Mouse (Mus musculus) heart, postnatal 25 days (tissue): Measurements from ENCODE around the gene Plxdc1. TPM values are rescaled to one million over a fixed set of nuclear protein-coding genes. Genes with fewer than 3 reads are reported as not detected.

ENCODE experiments used
- DNase-seq: peaks from one replicate; pipeline ENCODE4 v3.0.0; 2022; ENCODE audit warnings: low spot score
- intact Hi-C: fragments of 180-260 bp; cut with DNase I; formaldehyde crosslinking; loops from one replicate; pipeline ENCODE4 v1.15.1; 2025
- total RNA-seq, 2 experiments: library from RNA; stranded (reverse); gene quantifications; 2 replicates each; pipeline ENCODE4 v1.2.3; 2021

Gene Plxdc1
- total RNA-seq, 2 experiments from 2014 or later = 5.4 to 6.0 TPM

GRCm38 (mm10) chr11:98018858-98019641, 32.8 kb upstream of the Plxdc1 start:
- intact Hi-C loops = no loop called here
- DNase-seq = no peak

DNA sequence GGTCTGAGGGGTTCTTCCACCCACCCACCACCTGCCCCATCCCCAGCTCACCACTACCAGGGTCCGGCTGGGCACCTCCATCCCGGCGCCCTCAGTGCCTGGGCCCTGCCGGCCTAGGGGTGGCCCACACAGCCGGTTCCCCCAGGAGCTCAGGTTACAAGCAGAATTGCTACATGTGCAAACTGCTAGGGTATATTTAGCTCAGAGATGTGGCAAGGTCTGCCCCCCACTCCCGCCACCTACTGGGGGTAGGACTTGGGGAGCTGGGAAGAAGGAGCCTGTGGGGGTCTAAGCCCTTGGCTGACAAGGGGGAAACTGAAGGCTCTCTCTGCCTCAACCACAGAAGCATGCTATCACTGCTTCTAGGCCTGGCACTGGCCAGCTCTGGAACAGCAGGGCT, 32.0 kb upstream of the Plxdc1 start:
- DNase-seq = no peak
- intact Hi-C loops = no loop called here

- DNase-seq = no peak
- intact Hi-C loops = no loop called here
Measured at GRCm38 (mm10) chr11:98016824-98017223, 30.6 kb upstream of the Plxdc1 start.

- intact Hi-C loops = no loop called here
- DNase-seq = no peak
Measured at GRCm38 (mm10) chr11:98016177-98016576, 29.9 kb upstream of the Plxdc1 start.

DNA sequence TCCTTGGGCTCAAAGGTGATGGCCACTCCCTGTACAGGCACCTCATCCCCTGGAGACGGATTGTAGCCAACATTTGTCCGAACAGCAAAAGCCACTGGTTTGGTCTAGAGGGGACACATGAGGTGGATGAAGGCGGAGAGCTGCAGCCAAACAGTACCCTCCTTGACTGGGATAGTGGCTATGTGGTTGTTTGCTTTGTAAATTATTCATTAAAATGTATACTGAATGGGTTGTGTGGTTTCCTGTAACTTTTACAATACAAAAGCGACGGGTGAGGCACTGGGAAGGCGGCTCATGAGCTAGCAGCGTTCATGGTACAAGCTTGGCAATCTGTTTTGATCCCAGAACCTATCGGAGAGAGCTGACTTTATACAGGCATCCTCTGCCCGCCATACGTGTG, 26.6 kb upstream of the Plxdc1 start:
- DNase-seq = no peak
- intact Hi-C loops = no loop called here

DNA sequence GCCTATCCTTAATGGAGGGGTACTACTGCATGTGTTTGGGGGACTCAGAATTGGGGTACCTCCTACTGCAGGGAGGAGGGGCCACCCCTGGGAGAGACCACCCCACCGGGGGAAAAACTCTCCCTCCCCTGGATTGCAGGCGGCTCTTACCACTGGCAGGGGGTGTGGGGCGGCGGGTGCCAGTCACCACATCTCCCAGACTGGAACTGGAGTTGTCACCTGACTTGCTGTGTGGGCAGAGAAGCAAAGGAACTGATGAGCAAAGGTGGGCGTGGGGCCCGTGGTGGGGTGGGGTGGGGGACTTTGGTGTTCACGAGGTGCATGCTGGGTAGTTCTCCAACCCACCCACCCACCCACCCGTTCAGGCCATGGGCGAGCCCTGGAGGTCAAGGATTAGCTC, 25.5 kb upstream of the Plxdc1 start:
- intact Hi-C loops = no loop called here
- no peak for DNase-seq

GRCm38 (mm10) chr11:98008087-98008486, 21.8 kb upstream of the Plxdc1 start:
- DNase-seq = no peak
- intact Hi-C loops = no loop called here

DNA sequence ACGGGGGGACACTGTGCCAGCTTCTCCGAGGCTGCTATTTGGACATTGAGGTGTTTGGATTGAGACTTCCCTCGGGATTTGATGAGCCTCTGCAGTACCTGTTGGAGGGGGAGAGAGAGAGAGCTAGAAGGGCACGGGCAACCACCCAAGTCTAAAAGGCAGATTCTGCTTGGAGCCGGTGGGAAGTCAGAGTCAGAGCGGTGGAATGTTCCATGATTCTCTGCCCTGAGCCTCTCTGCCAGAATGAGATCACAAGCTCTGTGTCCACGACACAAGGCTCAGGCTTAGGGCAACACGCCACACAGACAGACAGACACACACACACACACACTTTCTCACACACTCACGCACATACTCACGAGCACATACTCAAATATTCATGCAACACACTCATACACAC, 19.4 kb upstream of the Plxdc1 start:
- peak; percentile 54 for DNase-seq
- intact Hi-C loops = no loop called here

- intact Hi-C loops = no loop called here
- DNase-seq = no peak
Measured at GRCm38 (mm10) chr11:98005076-98005475, 18.8 kb upstream of the Plxdc1 start.

DNA sequence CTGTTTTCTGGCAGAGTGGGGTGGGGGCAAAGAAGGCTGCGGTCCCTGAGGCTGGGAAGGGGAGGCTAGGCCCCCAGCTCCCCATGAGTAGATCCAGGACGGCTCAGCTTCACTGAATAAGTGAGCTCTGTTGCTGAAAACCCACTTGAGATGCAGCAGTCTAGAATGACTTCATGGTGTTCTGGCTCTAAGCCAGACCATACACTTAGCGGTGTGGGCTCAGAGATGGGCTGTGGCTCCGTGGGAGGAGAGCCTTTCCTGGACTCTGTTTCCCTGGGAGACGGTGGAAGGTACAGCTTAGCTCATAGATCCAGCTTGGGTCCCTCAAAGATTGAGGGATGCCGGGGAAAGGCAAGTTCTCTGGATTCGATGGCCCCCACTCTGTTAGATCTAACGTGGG, 17.9 kb upstream of the Plxdc1 start:
- intact Hi-C loops = loop anchor here (5.0 kb wide), 1 partner anchor 107 kb away; no protein-coding TSS in a partner anchor
- no peak for DNase-seq

- no peak for DNase-seq
- intact Hi-C loops = loop anchor here (5.0 kb wide), 1 partner anchor 106 kb away; no protein-coding TSS in a partner anchor
Measured at GRCm38 (mm10) chr11:98003171-98003671, 17.0 kb upstream of the Plxdc1 start.

DNA sequence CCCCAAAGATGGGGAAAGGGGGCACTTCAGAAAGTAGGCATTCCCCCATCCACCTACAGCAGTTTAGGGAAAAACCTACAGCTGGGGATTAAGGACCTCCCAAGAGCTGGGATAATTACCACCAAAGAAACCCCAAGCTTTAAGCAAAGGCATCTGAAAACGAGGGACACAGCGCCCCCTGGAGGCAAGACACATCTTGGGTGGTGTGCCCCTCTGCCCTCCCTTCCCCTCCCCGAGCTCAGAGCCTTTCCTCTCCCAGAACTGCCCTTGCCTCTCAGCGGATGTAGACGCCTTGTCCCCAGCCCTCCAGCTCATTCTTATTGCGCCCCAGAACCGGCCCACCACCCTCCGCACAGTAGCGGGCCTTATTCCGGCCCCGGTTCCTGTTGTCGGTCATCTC, 16.4 kb upstream of the Plxdc1 start:
- DNase-seq = no peak

GRCm38 (mm10) chr11:98001986-98002385, 15.7 kb upstream of the Plxdc1 start:
- intact Hi-C loops = loop anchor here (5.0 kb wide), 1 partner anchor 105 kb away; no protein-coding TSS in a partner anchor
- no peak for DNase-seq

More for the DNA sequence above, 16.4 kb upstream of the Plxdc1 start:
- intact Hi-C loops = loop anchor here (5.0 kb wide), 1 partner anchor 105 kb away; no protein-coding TSS in a partner anchor

DNA sequence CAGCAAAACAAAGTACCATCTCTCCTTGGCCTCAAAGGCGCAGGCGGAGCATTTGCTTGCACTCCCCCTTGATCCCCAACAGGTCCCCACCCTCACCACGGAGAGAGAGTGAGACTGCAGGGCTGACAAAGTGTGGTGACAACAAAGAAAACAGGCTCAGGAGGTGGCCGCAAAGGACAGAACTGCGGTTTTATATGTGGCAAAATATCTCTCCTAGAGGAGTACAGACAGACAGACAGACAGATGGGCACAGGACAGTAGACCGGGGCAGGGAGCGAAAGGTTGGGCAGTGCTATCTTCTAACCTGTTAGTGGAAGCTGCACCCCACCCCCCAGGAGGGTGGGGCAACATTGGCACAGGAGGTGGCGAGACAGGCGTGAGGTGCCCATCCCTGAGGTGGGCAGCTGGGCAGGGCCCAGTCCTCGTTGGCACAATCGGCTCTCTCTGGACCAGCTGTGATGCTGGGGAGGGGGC, 15.1 kb upstream of the Plxdc1 start:
- DNase-seq = no peak
- intact Hi-C loops = loop anchor here (5.0 kb wide), 1 partner anchor 104 kb away; no protein-coding TSS in a partner anchor

GRCm38 (mm10) chr11:98000378-98001140, 14.3 kb upstream of the Plxdc1 start:
- intact Hi-C loops = loop anchor here (5.0 kb wide), 1 partner anchor 103 kb away; no protein-coding TSS in a partner anchor

GRCm38 (mm10) chr11:97999748-98000147, 13.5 kb upstream of the Plxdc1 start:
- intact Hi-C loops = loop anchor here (5.0 kb wide), 1 partner anchor 102 kb away; no protein-coding TSS in a partner anchor
- DNase-seq = no peak

More at GRCm38 (mm10) chr11:98000378-98001140, 14.3 kb upstream of the Plxdc1 start:
- DNase-seq = no peak

DNA sequence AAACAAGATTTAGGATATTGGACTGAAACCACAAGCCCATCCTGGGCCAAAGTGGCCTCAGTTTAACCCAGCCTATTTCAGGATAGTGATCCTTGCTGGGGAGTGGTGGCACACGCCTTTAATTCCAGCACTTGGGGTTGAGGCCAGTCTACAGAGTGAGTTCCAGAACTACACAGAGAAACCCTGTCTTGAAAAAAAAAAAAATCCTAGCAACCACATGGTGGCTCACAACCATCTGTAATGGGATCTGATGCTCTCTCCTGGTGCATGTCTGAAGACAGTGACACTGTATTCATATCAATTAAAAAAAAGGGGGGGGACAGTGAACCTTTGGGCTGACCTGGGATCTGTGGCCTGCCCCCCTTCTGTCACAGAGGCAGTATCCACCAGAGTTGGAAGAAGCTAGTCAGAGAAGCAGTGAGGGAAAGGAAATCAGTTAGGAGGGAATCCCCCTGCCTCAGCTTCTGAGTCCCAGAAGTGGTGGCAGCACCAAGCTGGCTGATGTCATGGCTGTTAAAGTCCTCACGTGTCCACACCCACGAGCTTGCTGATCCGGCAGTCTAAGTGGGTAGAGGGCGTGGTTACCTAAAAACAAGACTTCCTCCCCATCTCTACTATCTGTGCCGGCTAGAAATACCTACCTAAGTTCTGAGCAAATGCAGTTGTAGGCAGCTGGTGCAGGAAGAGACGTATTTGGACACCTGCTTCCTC, 12.8 kb upstream of the Plxdc1 start:
- intact Hi-C loops = no loop called here
- no peak for DNase-seq

GRCm38 (mm10) chr11:97998074-97998793, 12.0 kb upstream of the Plxdc1 start:
- intact Hi-C loops = no loop called here

GRCm38 (mm10) chr11:97997387-97997960, 11.2 kb upstream of the Plxdc1 start:
- intact Hi-C loops = no loop called here
- DNase-seq = no peak

More at GRCm38 (mm10) chr11:97998074-97998793, 12.0 kb upstream of the Plxdc1 start:
- no peak for DNase-seq
